Mouse (Mus musculus) liver, embryonic 13.5 days (tissue): ENCODE results near the gene Gtf2h1. TPM values are rescaled to one million over a fixed set of nuclear protein-coding genes. Genes with fewer than 3 reads are reported as not detected.
"Not testable (repeated sequence)": the region's sequence is repeated elsewhere in the genome, so short reads cannot be mapped to it uniquely, and the experiment has no call there.

Experiments used
- ATAC-seq: fragments of 200-750 bp; cut with Nextera tagmentation; 2 replicates; pipeline ENCODE4 v1.8.0; 2017; ENCODE audit warnings: low read depth, mild to moderate bottlenecking, moderate number of reproducible peaks, moderate library complexity
- DNase-seq: peaks from one replicate; pipeline ENCODE4 v3.0.0; 2022
- H3K27ac ChIP-seq: fragments of 300-500 bp; sonication (generic); 2 replicates; pipeline ENCODE4 v1.5.1; 2015; ENCODE audit warnings: moderate library complexity, mild to moderate bottlenecking, inconsistent platforms
- H3K27me3 ChIP-seq: fragments of 300-500 bp; sonication (generic); 2 replicates; pipeline ENCODE4 v1.6.1; 2015; ENCODE audit warnings: mild to moderate bottlenecking, inconsistent platforms
- H3K36me3 ChIP-seq: fragments of 300-500 bp; sonication (generic); 2 replicates; pipeline ENCODE4 v1.6.1; 2015; ENCODE audit warnings: mild to moderate bottlenecking, inconsistent platforms
- H3K4me1 ChIP-seq: fragments of 300-500 bp; sonication (generic); replicated peaks from 2 replicates; pipeline ENCODE4 v1.6.1; 2015; ENCODE audit warnings: inconsistent platforms
- H3K4me2 ChIP-seq: fragments of 300-500 bp; sonication (generic); 2 replicates; pipeline ENCODE4 v1.6.1; 2015; ENCODE audit warnings: inconsistent platforms, mild to moderate bottlenecking, moderate library complexity
- H3K4me3 ChIP-seq: fragments of 300-500 bp; sonication (generic); replicated peaks from 2 replicates; pipeline ENCODE4 v1.5.1; 2015; ENCODE audit warnings: mild to moderate bottlenecking, inconsistent platforms
- H3K9ac ChIP-seq: fragments of 300-500 bp; sonication (generic); 2 replicates; pipeline ENCODE4 v1.6.1; 2015; ENCODE audit warnings: mild to moderate bottlenecking, inconsistent platforms
- H3K9me3 ChIP-seq: fragments of 300-500 bp; sonication (generic); replicated peaks from 2 replicates; pipeline ENCODE4 v1.6.1; 2016; ENCODE audit warnings: inconsistent platforms
- whole genome bisulfite sequencing: fragments of 180-500 bp; shearing (Covaris S2); methylation state at CpG from one replicate; pipeline ENCODE4 v1.1.7; 2015; ENCODE audit not compliant: insufficient replicate concordance; 5-methylcytosine and 5-hydroxymethylcytosine counted together
- polyA plus RNA-seq: library from polyadenylated mRNA; unstranded; fragments of >200 nt; fragmentation: Nextera tagmentation; extraction: Ambion mirVana; gene quantifications from 2 replicates; pipeline ENCODE4 v1.2.1, GENCODE M21; 2015

Gtf2h1 gene
- polyA plus RNA-seq, 1 experiment from 2014 or later, result 42.2 TPM

DNA sequence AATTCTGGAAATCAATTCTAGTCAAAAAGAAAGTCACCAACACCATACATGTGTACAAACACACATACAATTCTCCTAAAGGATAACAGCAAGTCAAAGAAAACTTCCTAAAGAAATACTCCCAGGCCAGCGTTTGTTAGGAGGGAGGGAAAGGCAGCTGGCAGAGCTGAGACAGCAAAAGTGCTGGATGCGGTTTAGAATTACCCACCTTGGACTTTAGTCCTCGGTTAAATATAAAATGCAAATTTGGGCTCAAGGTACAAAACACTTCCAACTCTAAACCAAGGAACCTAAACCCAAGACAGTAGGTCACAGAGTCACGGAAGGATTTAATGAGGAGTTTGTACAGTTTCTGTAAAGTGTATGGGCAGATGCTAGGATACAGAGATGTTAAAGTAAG is 2.0 kb upstream of the Gtf2h1 start:
- peaks cover 49% of the 10 kb centered on the region for H3K4me1 ChIP-seq
- no peak overlapping the region for H3K4me3 ChIP-seq
- peak overlapping the region; percentile 0; the same call in 1 of the 2 replicates for H3K9ac ChIP-seq
- no peak overlapping the region for H3K27ac ChIP-seq
- WGBS, result 69% methylated on average over 4 of the region's 4 CpGs
- H3K36me3 ChIP-seq, result peaks cover 21% of the 10 kb centered on the region
- no peak for DNase-seq
- no peak for ATAC-seq
- no peaks in the 10 kb centered on the region for H3K27me3 ChIP-seq
- no peaks in the 10 kb centered on the region for H3K9me3 ChIP-seq
- 0 out of 2 replicates have a peak overlapping the region, but pooled peaks have one; percentile 3 for H3K4me2 ChIP-seq

DNA sequence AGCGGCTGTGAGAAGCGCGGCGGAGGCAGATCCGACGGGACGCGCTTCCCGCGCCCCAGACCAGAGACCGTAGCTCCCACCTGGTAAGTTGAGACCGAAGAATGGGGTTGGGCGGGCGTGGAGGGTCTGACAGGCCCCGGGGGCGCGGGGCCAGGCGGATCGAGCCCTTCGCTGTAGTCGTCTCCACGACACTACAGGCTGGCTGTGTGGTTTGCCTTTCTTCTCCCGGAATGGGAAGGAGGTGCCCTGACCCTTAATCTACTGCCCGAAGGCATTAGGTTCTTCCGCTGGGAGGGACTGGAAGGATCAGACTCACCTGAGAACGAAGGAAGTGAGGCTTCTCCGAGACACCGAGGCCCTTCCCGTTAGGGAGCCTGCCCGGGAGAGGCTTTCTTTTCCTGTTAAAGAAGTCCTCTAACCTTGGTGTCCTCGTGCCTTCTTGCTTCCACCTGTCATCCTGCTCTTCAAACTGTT is 340 bp downstream of the Gtf2h1 start:
- peak overlapping the region; percentile 88 for H3K9ac ChIP-seq
- no peaks in the 10 kb centered on the region for H3K27me3 ChIP-seq
- peak overlapping the region; percentile 83 for H3K27ac ChIP-seq
- peak overlapping the region; percentile 89 for H3K4me3 ChIP-seq
- peaks cover 27% of the 10 kb centered on the region for H3K36me3 ChIP-seq
- WGBS, result under 1% methylated on average over 31 of the region's 31 CpGs
- no peaks in the 10 kb centered on the region for H3K9me3 ChIP-seq
- peak overlapping the region; percentile 91 for H3K4me2 ChIP-seq
- H3K4me1 ChIP-seq, result peaks cover 49% of the 10 kb centered on the region
- ATAC-seq (peak; percentile 27), DNase-seq (no peak)

DNA sequence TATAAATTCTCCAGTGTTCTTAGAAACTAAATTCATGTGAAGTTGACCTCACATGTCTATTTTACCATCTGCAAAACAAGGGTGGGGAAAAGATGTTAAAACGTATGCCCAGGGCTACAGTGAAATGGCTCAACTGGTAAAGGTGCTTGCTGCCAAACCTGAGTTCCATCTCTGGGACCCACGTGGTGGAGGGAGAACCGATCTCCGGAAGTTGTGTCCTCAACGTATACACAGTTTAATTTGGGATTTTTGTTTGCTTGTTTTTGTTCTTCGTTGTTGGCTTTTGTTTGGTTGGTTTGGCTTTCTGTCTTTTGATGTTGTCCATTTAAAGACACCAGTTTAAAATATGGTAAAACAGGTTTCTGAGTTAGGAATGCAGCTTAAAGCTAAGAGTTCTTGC is 876 bp downstream of the Gtf2h1 start:
- peak overlapping the region; percentile 88 for H3K9ac ChIP-seq
- peaks cover 32% of the 10 kb centered on the region for H3K36me3 ChIP-seq
- 22% methylated on average over 6 of the region's 6 CpGs for WGBS
- DNase-seq (no peak), ATAC-seq (no peak)
- no peak overlapping the region for H3K27ac ChIP-seq
- H3K9me3 ChIP-seq, result no peaks in the 10 kb centered on the region
- peak overlapping the region; percentile 91 for H3K4me2 ChIP-seq
- H3K27me3 ChIP-seq, result no peaks in the 10 kb centered on the region
- H3K4me1 ChIP-seq, result peaks cover 46% of the 10 kb centered on the region
- peak overlapping the region; percentile 89 for H3K4me3 ChIP-seq

DNA sequence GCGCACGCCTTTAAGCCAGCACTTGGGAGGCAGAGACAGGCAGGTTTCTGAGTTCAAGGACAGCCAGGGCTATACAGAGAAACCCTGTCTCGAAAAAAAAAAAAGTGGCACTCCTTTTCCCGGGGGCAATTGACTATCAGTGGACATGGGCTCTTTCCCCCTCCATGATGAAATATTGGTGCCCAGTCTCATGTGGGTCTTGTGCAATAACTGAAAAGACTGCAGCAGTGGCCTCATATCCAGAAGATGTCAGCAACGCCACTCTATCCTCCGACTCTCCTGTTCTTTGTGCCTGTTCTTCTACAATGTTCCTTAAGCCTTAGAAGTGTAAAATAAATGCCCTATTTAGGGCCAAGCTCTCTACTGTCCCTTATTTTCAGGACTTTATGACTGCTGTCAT is 14.4 kb downstream of the Gtf2h1 start:
- peaks cover 78% of the 10 kb centered on the region for H3K36me3 ChIP-seq
- H3K4me2 ChIP-seq, result no peak overlapping the region
- DNase-seq (no peak), ATAC-seq (no peak)
- H3K4me1 ChIP-seq, result no peaks in the 10 kb centered on the region
- no peaks in the 10 kb centered on the region for H3K9me3 ChIP-seq
- no peak overlapping the region for H3K9ac ChIP-seq
- no peak overlapping the region for H3K27ac ChIP-seq
- WGBS, result 79% methylated on average over 6 of the region's 6 CpGs
- H3K27me3 ChIP-seq, result no peaks in the 10 kb centered on the region
- H3K4me3 ChIP-seq, result no peak overlapping the region

DNA sequence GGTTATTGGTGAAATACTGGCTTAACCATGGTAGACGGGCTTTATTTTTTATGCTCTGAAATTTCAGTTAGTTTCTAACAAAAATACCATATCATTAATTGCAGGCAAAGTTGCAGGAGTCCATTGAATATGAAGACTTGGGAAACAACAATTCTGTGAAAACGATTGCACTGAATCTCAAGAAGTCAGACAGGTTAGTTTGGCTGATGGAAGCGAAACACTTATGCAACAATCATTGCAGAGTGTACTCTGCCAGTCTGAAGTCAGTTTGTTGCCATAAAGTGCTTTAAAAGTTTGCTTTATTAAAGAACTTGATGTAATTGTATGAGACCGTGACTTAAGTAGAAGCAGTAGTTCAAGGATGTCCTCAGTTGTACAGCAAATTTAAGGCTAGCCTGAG is 18.1 kb downstream of the Gtf2h1 start:
- Histone ChIP-seq H3K27me3 (no peaks in the 10 kb centered on the region), H3K36me3 (peaks cover 83% of the 10 kb centered on the region), H3K9ac (no peak overlapping the region), H3K4me2 (no peak overlapping the region), H3K9me3 (no peaks in the 10 kb centered on the region), H3K4me1 (no peaks in the 10 kb centered on the region), H3K27ac (no peak overlapping the region), H3K4me3 (no peak overlapping the region)
- ATAC-seq, result no peak
- no peak for DNase-seq
- WGBS, result 74% methylated on average over 4 of the region's 4 CpGs

DNA sequence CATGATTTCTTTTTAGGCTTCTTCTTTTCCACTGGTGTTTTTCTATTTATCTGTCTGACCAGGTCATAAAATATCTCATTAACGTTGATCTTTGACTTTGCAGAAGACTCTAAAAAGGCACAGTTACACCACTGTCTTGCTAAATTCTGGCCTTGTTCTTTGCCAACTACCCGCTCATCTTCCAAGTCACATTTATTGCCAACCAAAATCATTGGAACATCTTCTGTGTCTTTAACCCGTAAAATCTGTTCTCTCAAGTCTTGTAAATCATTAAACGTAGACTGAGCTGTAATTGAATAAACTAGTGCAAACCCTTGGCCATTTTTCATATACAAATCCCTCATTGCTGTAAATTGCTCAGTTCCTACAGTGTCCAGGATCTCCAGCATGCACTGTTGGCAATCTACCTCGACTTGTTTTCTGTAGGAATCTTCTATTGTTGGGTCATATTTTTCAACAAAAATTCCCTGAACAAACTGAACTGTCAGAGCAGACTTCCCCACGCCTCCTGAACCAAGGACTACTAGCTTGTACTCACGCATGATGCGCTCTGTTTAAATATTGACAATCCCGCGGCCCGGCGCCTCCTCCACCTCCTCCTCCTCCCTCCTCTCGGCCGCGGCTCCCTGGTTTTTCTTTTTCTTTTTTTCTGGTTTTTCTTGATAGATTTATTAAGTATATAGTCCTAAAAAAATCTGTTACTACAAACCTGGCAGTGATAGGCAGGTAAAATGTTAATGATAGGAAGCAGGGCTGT is 25.2 kb downstream of the Gtf2h1 start:
- not testable (repeated sequence) for H3K4me2 ChIP-seq, H3K9ac ChIP-seq, H3K27ac ChIP-seq, H3K4me3 ChIP-seq, H3K9me3 ChIP-seq, DNase-seq, ATAC-seq, H3K4me1 ChIP-seq, H3K27me3 ChIP-seq
- H3K36me3 ChIP-seq, result peaks cover 71% of the 10 kb centered on the region
- WGBS, result 83% methylated on average over 15 of the region's 15 CpGs

DNA sequence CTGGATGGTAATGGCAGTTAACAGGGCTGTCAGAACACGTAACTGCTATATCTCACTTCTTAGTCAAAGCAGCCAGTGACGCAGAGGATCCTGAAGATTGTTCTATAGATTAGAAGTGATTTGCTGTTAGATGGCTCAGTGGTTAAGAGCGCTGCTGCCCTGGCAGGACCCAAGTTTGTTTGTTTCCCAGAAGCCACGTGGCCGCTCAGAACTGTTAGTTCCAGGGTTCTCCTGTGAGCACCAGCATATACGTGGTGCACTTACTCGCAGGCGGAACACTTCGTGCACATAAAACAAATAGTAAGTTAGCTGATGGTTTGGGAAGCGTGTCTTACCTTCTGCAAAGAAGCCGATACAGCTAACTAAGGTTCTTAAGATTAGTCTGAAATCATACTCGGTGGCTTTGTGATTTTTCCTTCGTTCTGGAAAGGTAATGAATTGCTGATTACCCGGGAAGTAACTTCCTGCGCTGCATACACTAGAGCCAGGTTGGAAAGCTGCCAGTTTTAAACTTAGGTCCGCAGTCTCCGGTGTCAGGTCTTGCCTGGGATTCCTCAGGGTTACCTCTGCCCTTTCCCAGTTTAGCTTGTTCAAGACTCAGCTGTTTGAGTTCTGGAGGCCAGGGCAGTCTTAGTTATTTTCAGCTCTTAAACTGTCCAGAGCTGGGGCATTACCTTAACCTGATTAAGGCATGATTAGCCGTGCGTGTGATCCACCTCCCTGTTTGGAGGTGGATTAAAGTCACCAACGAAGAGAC is 31.3 kb downstream of the Gtf2h1 start:
- no peak overlapping the region for H3K9ac ChIP-seq
- H3K4me3 ChIP-seq, result no peak overlapping the region
- 70% methylated on average over 20 of the region's 20 CpGs for WGBS
- no peaks in the 10 kb centered on the region for H3K27me3 ChIP-seq
- peaks cover 21% of the 10 kb centered on the region for H3K36me3 ChIP-seq
- ATAC-seq (no peak), DNase-seq (no peak)
- no peak overlapping the region for H3K4me2 ChIP-seq
- H3K9me3 ChIP-seq, result no peaks in the 10 kb centered on the region
- H3K27ac ChIP-seq, result no peak overlapping the region
- peaks cover 33% of the 10 kb centered on the region for H3K4me1 ChIP-seq

DNA sequence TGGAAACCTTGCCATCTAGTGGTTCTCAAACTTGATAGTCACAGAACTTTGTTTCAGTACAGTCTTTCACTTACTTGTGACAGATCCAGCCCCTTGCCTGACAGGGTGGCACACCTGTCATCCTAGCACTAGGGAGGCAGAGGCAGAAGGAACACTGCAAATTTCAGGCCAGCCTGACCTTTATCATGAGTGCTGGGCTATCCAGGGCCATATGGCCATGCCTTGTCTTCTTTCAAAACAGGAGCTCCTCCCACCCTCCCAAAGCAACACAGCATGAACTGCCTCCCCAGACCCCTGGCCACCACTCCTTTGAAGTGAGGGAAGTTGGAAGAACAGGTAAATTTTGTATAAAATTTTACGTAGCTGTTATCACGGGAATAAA is 31.9 kb downstream of the Gtf2h1 start:
- DNase-seq (no peak), ATAC-seq (no peak)
- Histone ChIP-seq H3K27ac (no peak overlapping the region; the same call in 1 of the 2 replicates), H3K4me1 (peaks cover 39% of the 10 kb centered on the region), H3K27me3 (no peaks in the 10 kb centered on the region), H3K36me3 (peaks cover 16% of the 10 kb centered on the region), H3K4me2 (no peak overlapping the region), H3K4me3 (no peak overlapping the region), H3K9ac (no peak overlapping the region), H3K9me3 (no peaks in the 10 kb centered on the region)
- 77% methylated on average over 2 of the region's 2 CpGs for WGBS

DNA sequence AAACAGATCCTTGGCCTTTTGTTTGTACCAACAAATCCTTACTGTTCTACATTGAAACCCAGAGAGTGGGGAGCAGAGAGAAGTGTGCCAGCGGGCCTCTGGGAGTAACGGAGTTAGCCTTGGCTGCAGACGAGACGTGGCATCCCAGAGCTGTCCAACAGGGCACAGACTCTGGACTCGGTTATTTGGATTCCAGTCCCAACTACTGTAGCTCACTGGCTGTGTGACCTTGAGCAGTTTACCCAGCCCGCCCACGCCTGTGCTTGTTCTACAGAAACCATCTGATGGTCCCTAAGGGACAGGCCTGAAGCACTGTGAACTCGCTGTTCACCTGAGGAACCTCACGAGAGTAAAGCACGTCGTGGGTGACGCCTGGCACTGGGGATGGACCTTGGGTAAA is 34.0 kb downstream of the Gtf2h1 start:
- Histone ChIP-seq H3K4me2 (no peak overlapping the region), H3K9me3 (no peaks in the 10 kb centered on the region), H3K27ac (peak overlapping the region; percentile 80), H3K9ac (no peak overlapping the region), H3K36me3 (no peaks in the 10 kb centered on the region), H3K4me1 (peaks cover 60% of the 10 kb centered on the region), H3K4me3 (no peak overlapping the region), H3K27me3 (no peaks in the 10 kb centered on the region)
- DNase-seq (no peak), ATAC-seq (peak; percentile 52)
- WGBS, result 80% methylated on average over 12 of the region's 12 CpGs

DNA sequence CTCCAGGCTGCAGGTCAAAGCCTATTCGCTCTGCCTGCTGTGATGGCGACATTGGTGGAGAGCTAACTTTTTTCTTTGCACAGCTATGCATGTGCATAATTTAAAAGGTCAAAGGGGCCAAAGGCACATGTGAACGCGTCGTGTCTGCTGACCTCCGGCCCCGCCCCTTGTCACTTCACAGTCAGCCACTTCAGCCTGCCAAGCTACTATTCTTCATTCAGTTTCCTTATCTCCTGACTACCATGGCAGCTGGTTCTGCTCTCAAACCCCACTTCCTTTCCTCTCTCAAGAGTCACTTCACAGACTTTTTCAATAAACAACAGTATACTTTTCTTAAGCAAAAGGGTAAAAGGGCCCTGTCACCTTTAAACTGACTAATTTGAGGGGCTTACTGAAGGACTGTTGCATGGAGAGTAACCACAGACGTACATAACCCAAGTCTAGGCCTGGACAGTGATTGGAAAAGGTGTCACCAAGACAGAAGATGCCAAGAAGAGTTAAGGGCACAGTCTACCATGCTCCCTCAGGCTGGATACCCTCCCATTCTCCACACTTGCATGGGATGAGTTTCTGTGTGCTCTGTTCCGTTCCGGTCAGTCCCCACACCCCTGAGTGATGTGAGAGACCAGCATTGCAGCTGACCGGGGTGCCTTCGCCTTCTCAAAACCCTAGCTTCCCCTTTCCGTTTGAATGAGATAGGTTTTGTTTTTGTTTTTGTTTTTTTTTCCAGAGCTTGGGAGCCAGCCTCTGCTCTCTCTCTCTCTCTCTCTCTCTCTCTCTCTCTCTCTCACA is 35.1 kb downstream of the Gtf2h1 start:
- DNase-seq (peak; percentile 40), ATAC-seq (peak; percentile 16; the same call in 1 of the 2 replicates)
- Histone ChIP-seq H3K4me2 (no peak overlapping the region), H3K27ac (peak overlapping the region; percentile 80), H3K9me3 (no peaks in the 10 kb centered on the region), H3K4me1 (peaks cover 61% of the 10 kb centered on the region), H3K36me3 (no peaks in the 10 kb centered on the region), H3K27me3 (no peaks in the 10 kb centered on the region), H3K4me3 (no peak overlapping the region), H3K9ac (peak overlapping the region; percentile 22; the same call in 1 of the 2 replicates)
- 19% methylated on average over 13 of the region's 13 CpGs for WGBS

DNA sequence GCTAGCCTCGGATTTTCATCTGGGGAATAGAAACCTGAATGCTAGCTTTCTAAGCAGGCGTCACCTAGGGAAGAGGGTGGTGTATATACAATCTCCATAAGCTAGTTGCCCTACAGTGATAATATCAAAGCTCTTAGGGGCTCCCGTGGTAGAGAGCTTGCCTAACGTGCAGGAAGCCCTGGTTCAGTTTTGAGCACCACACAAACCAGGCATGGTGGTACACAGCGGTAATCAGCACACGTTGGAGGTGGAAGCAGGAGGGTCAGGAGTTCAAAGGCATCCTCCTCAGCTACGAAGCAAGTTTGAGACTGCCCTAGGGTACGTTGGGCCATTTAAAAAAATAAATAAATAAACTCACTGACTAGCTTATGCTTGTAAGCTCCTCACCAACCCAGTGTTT is 35.8 kb downstream of the Gtf2h1 start:
- Histone ChIP-seq H3K9ac (no peak overlapping the region), H3K27me3 (no peaks in the 10 kb centered on the region), H3K4me3 (no peak overlapping the region), H3K36me3 (no peaks in the 10 kb centered on the region), H3K9me3 (no peaks in the 10 kb centered on the region), H3K4me2 (no peak overlapping the region), H3K27ac (peak overlapping the region; percentile 80), H3K4me1 (peaks cover 61% of the 10 kb centered on the region)
- no peak for ATAC-seq
- no peak for DNase-seq
- 39% methylated on average over 8 of the region's 8 CpGs for WGBS
